Mouse (Mus musculus): Measurements from ENCODE around the gene Glrx2. TPM values are rescaled to one million over a fixed set of nuclear protein-coding genes. Genes with fewer than 3 reads are reported as not detected.

Gene Glrx2
- polyA plus RNA-seq, 1 experiment = 17.2 TPM

GRCm38 (mm10) chr1:143770444-143771109 is 54.4 kb downstream of the Glrx2 start:
- Histone ChIP-seq H3K4me1 (ENCODE audit: control insufficient read depth, insufficient read depth, low read length) (peaks cover 10% of the 10 kb centered on the region), H3K4me3 (replicated peaks; ENCODE audit: extremely low read depth, low read depth, low read length) (peak overlapping the region; percentile 62)
- TF ChIP-seq CTCF (IDR thresholded peaks at IDR 0.05; ENCODE audit: insufficient read depth, low read length) (no peak), POLR2A (IDR thresholded peaks at IDR 0.05; ENCODE audit: borderline replicate concordance, extremely low read depth, low read depth, low read length) (no peak)
- peak; percentile 36 for DNase-seq
- 33% methylated on average over 20 of the region's 20 CpGs for WGBS

GRCm38 (mm10) chr1:143773082-143773481 is 56.9 kb downstream of the Glrx2 start:
- WGBS = 71% methylated on average over 7 of the region's 7 CpGs
- TF ChIP-seq CTCF (IDR thresholded peaks at IDR 0.05; ENCODE audit: insufficient read depth, low read length) = no peak
- TF ChIP-seq POLR2A (IDR thresholded peaks at IDR 0.05; ENCODE audit: borderline replicate concordance, extremely low read depth, low read depth, low read length) = no peak

GRCm38 (mm10) chr1:143773909-143774308 is 57.8 kb downstream of the Glrx2 start:
- TF ChIP-seq POLR2A (IDR thresholded peaks at IDR 0.05; ENCODE audit: borderline replicate concordance, extremely low read depth, low read depth, low read length) (no peak), CTCF (IDR thresholded peaks at IDR 0.05; ENCODE audit: insufficient read depth, low read length) (no peak)
- H3K4me1 ChIP-seq (ENCODE audit: control insufficient read depth, insufficient read depth, low read length) = peaks cover 10% of the 10 kb centered on the region
- DNase-seq = no peak
- WGBS = 74% methylated on average over 6 of the region's 6 CpGs
- H3K4me3 ChIP-seq (replicated peaks; ENCODE audit: extremely low read depth, low read depth, low read length) = no peak overlapping the region

More at GRCm38 (mm10) chr1:143773082-143773481, 56.9 kb downstream of the Glrx2 start:
- peaks cover 10% of the 10 kb centered on the region for H3K4me1 ChIP-seq (ENCODE audit: control insufficient read depth, insufficient read depth, low read length)
- DNase-seq = no peak
- no peak overlapping the region for H3K4me3 ChIP-seq (replicated peaks; ENCODE audit: extremely low read depth, low read depth, low read length)

- TF ChIP-seq POLR2A (IDR thresholded peaks at IDR 0.05; ENCODE audit: borderline replicate concordance, extremely low read depth, low read depth, low read length) (peak; percentile 64; the same call in 1 of the 2 replicates), CTCF (IDR thresholded peaks at IDR 0.05; ENCODE audit: insufficient read depth, low read length) (peak; percentile 66)
- Histone ChIP-seq H3K4me3 (replicated peaks; ENCODE audit: extremely low read depth, low read depth, low read length) (peak within 1 kb of the TSS; percentile 93), H3K4me1 (ENCODE audit: control insufficient read depth, insufficient read depth, low read length) (no peaks in the 10 kb centered on the region; the same call in none of the 2 replicates)
- WGBS = under 1% methylated on average over 81 of the region's 84 CpGs
- DNase-seq = peak; percentile 93
These were observed 60.6 kb downstream of the Glrx2 start, which contains the start of the genes Trove2 and Uchl5 for GRCm38 (mm10) chr1:143776446-143777411. Trove2 (minus strand) TSS chr1:143777068. Uchl5 (plus strand) TSS chr1:143777272.

- DNase-seq = no peak
These were observed 61.5 kb downstream of the Glrx2 start for GRCm38 (mm10) chr1:143777558-143778218.

GRCm38 (mm10) chr1:143788584-143789227 is 72.6 kb downstream of the Glrx2 start:
- TF ChIP-seq POLR2A (IDR thresholded peaks at IDR 0.05; ENCODE audit: borderline replicate concordance, extremely low read depth, low read depth, low read length) = no peak
- TF ChIP-seq CTCF (IDR thresholded peaks at IDR 0.05; ENCODE audit: insufficient read depth, low read length) = peak; percentile 92
- 86% methylated on average over 2 of the region's 2 CpGs for WGBS
- Histone ChIP-seq H3K4me1 (ENCODE audit: control insufficient read depth, insufficient read depth, low read length) (no peaks in the 10 kb centered on the region), H3K4me3 (replicated peaks; ENCODE audit: extremely low read depth, low read depth, low read length) (no peak overlapping the region)
- peak; percentile 43 for DNase-seq

More at GRCm38 (mm10) chr1:143777558-143778218, 61.5 kb downstream of the Glrx2 start:
- TF ChIP-seq POLR2A (IDR thresholded peaks at IDR 0.05; ENCODE audit: borderline replicate concordance, extremely low read depth, low read depth, low read length) (no peak), CTCF (IDR thresholded peaks at IDR 0.05; ENCODE audit: insufficient read depth, low read length) (no peak)
- under 1% methylated on average over 39 of the region's 39 CpGs for WGBS
- Histone ChIP-seq H3K4me1 (ENCODE audit: control insufficient read depth, insufficient read depth, low read length) (no peaks in the 10 kb centered on the region; the same call in 1 of the 2 replicates), H3K4me3 (replicated peaks; ENCODE audit: extremely low read depth, low read depth, low read length) (peak overlapping the region; percentile 70)

Other genes starting within 250 kb of the Glrx2 start
- gene B3galt2, start 75.7 kb upstream of the Glrx2 start, polyA plus RNA-seq (2012; rRNA removed) = 0.19 and 0.20 TPM in 2 replicates
- gene Cdc73, start 13.4 kb upstream of the Glrx2 start, polyA plus RNA-seq (2012; rRNA removed) = 0.94 and 3.2 TPM in 2 replicates
- gene Trove2, start 60.7 kb downstream of the Glrx2 start, polyA plus RNA-seq (2012; rRNA removed) = 2.9 and 5.1 TPM in 2 replicates
- gene Uchl5, start 60.9 kb downstream of the Glrx2 start, polyA plus RNA-seq (2012; rRNA removed) = 3.1 and 4.8 TPM in 2 replicates